Mouse (Mus musculus) kidney, adult 11 months (tissue): Measurements from ENCODE around the gene Akr1cl.
A peak's percentile ranks its signal among the peaks of the same experiment; 100 is the strongest.

ENCODE experiments used
- DNase-seq: peaks from one replicate; pipeline ENCODE4 v3.0.0; 2022

The Akr1cl gene

GRCm38 (mm10) chr1:64986120-64986519 is 46.4 kb downstream of the Akr1cl start:
- peak; percentile 13 for DNase-seq

DNA sequence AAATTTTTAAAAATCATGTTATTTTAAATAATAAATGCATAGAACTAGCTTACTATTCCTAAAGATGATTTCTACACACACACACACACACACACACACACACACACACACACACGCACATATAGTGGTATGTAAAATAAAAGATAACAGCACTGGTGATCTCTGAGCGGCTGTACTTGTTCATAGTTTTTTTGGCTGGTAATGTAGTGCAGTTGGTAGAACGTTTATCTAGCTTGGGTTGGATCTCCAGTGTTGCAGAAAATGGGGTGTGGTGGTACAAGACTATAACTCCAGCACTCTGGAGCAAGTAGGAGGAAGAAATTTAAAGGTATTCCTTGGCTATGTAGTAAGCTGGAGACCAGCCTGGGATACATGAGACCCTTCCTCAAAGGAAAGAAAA is 49.3 kb downstream of the Akr1cl start:
- no peak for DNase-seq

DNA sequence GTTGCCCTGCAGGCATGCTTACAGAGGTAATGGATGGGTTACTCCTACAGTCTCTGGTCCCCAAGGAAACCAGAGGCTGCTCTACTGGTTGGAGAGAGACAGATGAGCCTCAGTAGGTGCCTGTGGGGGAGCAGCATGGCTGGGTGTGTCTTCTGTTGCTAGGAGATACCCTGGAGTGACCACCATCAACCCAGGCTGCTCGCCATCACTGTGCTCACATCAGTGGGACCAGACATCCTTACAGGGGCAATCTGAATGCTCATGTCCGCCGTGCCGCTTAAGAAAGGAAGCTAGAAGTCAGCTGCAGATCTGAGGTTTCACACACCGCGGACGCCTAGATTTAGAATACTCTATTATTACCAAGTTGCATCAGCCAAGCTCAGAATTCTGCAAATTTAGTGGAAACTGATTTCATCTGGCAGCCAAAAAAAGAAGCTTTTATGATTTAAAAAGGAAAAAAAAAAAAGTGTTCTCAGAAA is 54.2 kb downstream of the Akr1cl start:
- no peak for DNase-seq

DNA sequence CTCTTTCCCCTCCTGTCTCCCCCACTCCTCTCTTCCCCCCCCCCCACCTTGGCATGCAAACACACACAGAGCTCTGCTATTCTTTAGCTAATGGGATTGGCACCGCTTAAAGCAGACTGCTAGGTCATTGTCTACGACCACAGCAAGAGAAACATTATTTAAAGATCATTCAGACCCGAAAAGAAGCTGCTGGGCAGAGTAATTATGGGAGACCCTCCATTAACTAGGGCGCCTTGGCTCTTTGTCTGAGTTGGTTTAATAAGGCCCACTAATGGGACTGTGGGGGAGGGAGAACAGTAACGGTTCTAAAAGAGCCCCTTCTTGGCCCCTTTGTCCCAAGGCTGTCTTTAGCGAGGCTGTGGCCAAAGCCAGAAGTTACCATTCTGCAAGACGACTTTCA is 57.2 kb downstream of the Akr1cl start:
- no peak for DNase-seq

- DNase-seq: peak; percentile 7
Measured at GRCm38 (mm10) chr1:64970685-64971084, 61.9 kb downstream of the Akr1cl start.
